Mouse (Mus musculus): Measurements from ENCODE around the gene Slc7a11. TPM values are rescaled to one million over a fixed set of nuclear protein-coding genes. Genes with fewer than 3 reads are reported as not detected.

Gene Slc7a11
- polyA plus RNA-seq, 1 experiment from 2014 or later: 0.11 TPM

DNA sequence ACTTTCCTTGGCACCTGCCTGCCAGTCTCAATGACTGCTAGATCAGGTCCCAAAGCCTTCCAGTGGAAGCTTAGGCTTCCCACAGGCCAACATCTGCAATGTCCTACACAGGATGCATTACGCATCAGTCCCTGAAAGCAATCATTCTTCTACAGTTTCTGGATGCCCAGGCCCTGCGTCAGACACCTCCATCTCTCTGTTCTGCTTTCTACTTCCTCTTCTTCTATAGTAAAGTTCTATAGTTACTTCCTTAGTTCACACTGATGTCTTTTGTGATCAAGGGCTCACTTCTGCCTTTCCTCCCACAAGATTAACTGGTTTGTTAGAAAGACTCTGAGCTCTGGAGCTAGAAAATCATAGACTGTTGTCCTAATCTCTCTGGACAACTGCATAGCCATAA lies 36.6 kb downstream of the Slc7a11 start:
- Histone ChIP-seq H3K4me2 (no peak overlapping the region), H3K4me3 (ENCODE audit: low read depth, low read length) (no peak overlapping the region), H3K9me3 (ENCODE audit: low read depth, low read length) (no peaks in the 10 kb centered on the region), H3K27me3 (ENCODE audit: insufficient read depth, low read length) (no peaks in the 10 kb centered on the region), H3K36me3 (ENCODE audit: insufficient read depth) (no peaks in the 10 kb centered on the region), H3K9ac (no peak overlapping the region), H3K27ac (ENCODE audit: low read depth) (no peak overlapping the region), H3K4me1 (ENCODE audit: insufficient read depth) (no peaks in the 10 kb centered on the region)
- ATAC-seq (ENCODE audit: insufficient read depth): no peak
- no peak for TF ChIP-seq CTCF (IDR thresholded peaks at IDR 0.05; ENCODE audit: low read depth)
- WGBS: 83% methylated on average over 2 of the region's 2 CpGs
- no peak for DNase-seq

DNA sequence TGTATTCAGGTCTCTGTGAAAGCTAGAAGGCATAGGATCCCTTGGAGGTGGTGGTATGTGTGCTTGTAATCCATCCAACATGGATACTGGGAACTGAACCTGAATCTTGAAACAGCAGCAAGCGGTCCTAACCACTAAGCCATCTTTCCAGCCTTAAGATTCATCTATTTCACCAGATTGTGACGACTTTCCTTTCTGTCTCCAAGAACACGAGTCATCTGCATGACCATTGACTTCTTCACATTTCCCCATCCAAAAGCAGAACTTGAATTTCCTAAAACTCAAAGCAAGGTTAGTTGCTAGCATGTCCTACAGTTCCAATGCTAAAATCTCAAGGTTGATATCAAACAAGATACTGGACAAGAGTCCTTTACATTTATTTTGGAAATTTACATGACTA lies 37.5 kb downstream of the Slc7a11 start:
- 67% methylated on average over 3 of the region's 3 CpGs for WGBS
- H3K9me3 ChIP-seq (ENCODE audit: low read depth, low read length): no peaks in the 10 kb centered on the region

DNA sequence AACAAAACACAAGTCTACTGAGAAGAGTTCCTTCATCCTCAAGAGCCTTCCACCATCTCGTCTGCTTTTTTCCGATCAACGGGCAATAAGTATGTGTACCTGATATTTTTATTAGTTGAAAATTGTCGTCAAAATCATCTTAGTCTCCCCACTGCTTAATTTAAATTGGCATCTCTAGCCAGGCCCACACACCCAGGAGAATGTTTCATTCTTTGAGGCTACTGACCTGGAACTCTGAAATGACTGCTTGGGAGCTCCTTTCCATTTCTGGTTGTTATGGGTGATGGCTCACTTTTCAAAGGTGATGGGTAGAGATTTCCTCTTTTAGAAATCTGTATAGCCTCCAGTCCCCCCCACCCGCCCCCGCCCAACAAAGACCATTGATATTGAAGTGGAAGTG lies 54.6 kb downstream of the Slc7a11 start:
- DNase-seq (no peak), ATAC-seq (ENCODE audit: insufficient read depth) (no peak)
- Histone ChIP-seq H3K27me3 (ENCODE audit: insufficient read depth, low read length) (no peaks in the 10 kb centered on the region), H3K36me3 (ENCODE audit: insufficient read depth) (no peaks in the 10 kb centered on the region), H3K27ac (ENCODE audit: low read depth) (no peak overlapping the region), H3K9ac (no peak overlapping the region), H3K4me3 (ENCODE audit: low read depth, low read length) (no peak overlapping the region), H3K9me3 (ENCODE audit: low read depth, low read length) (peaks cover 5% of the 10 kb centered on the region; the same call in 1 of the 2 replicates), H3K4me2 (no peak overlapping the region), H3K4me1 (ENCODE audit: insufficient read depth) (no peaks in the 10 kb centered on the region)
- no peak for TF ChIP-seq CTCF (IDR thresholded peaks at IDR 0.05; ENCODE audit: low read depth)
- WGBS: 94% methylated on average over 6 of the region's 6 CpGs

More for the DNA sequence above, 37.5 kb downstream of the Slc7a11 start:
- no peak overlapping the region for H3K4me2 ChIP-seq
- no peak for TF ChIP-seq CTCF (IDR thresholded peaks at IDR 0.05; ENCODE audit: low read depth)
- H3K4me3 ChIP-seq (ENCODE audit: low read depth, low read length): no peak overlapping the region
- H3K4me1 ChIP-seq (ENCODE audit: insufficient read depth): no peaks in the 10 kb centered on the region
- no peaks in the 10 kb centered on the region for H3K36me3 ChIP-seq (ENCODE audit: insufficient read depth)
- DNase-seq (no peak), ATAC-seq (ENCODE audit: insufficient read depth) (no peak)
- H3K27me3 ChIP-seq (ENCODE audit: insufficient read depth, low read length): no peaks in the 10 kb centered on the region
- no peak overlapping the region for H3K9ac ChIP-seq
- no peak overlapping the region for H3K27ac ChIP-seq (ENCODE audit: low read depth)

DNA sequence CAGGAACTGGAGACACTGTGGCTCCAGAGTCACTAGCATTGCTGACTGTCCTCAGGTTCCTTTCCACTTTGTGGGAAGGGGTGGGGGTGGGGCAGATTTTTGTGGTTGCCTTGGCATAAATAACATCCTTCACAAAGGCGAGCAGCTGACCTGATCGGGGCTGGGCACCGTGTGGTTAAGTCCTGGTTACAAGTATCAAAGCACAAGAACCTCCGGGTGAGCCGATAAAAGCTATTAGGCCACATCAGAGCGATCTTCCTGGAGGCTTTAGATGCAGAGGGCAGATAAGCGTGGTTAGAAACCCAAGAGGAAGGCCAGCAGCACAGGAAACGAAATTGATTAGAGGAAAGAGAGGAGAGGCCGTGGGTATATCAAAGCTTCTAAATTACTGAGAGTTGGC lies 55.1 kb downstream of the Slc7a11 start:
- Histone ChIP-seq H3K9ac (no peak overlapping the region), H3K27ac (ENCODE audit: low read depth) (no peak overlapping the region), H3K27me3 (ENCODE audit: insufficient read depth, low read length) (no peaks in the 10 kb centered on the region), H3K4me3 (ENCODE audit: low read depth, low read length) (no peak overlapping the region), H3K36me3 (ENCODE audit: insufficient read depth) (no peaks in the 10 kb centered on the region), H3K9me3 (ENCODE audit: low read depth, low read length) (peaks cover 5% of the 10 kb centered on the region; the same call in 1 of the 2 replicates), H3K4me2 (no peak overlapping the region), H3K4me1 (ENCODE audit: insufficient read depth) (no peaks in the 10 kb centered on the region)
- DNase-seq: no peak
- WGBS: 47% methylated on average over 9 of the region's 9 CpGs
- TF ChIP-seq CTCF (IDR thresholded peaks at IDR 0.05; ENCODE audit: low read depth): no peak
- ATAC-seq (ENCODE audit: insufficient read depth): no peak

DNA sequence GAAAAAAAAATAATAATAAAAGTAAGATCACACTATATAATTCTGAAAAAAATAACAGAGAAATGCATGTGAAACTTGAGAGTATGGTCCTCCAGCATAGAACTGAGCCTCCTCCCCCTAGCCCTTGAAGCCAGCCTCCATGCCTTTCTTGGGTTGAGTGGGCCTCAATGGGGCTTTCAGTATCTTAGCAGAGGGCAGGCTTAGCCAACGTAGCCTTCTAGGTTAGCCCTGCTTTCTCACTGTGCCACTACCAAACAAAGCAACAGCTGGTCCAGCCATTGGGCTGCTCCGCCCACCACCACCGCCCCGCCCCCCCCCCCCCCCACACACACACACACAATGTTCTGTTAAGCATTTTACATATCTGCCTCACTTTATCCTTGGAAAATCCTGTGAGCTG lies 56.1 kb downstream of the Slc7a11 start:
- Histone ChIP-seq H3K4me3 (ENCODE audit: low read depth, low read length) (no peak overlapping the region), H3K27ac (ENCODE audit: low read depth) (no peak overlapping the region), H3K4me1 (ENCODE audit: insufficient read depth) (no peaks in the 10 kb centered on the region), H3K36me3 (ENCODE audit: insufficient read depth) (no peaks in the 10 kb centered on the region), H3K9me3 (ENCODE audit: low read depth, low read length) (peaks cover 5% of the 10 kb centered on the region; the same call in 1 of the 2 replicates), H3K27me3 (ENCODE audit: insufficient read depth, low read length) (no peaks in the 10 kb centered on the region), H3K4me2 (no peak overlapping the region), H3K9ac (no peak overlapping the region)
- WGBS: 59% methylated on average over 4 of the region's 4 CpGs
- TF ChIP-seq CTCF (IDR thresholded peaks at IDR 0.05; ENCODE audit: low read depth): no peak
- no peak for ATAC-seq (ENCODE audit: insufficient read depth)
- no peak for DNase-seq

DNA sequence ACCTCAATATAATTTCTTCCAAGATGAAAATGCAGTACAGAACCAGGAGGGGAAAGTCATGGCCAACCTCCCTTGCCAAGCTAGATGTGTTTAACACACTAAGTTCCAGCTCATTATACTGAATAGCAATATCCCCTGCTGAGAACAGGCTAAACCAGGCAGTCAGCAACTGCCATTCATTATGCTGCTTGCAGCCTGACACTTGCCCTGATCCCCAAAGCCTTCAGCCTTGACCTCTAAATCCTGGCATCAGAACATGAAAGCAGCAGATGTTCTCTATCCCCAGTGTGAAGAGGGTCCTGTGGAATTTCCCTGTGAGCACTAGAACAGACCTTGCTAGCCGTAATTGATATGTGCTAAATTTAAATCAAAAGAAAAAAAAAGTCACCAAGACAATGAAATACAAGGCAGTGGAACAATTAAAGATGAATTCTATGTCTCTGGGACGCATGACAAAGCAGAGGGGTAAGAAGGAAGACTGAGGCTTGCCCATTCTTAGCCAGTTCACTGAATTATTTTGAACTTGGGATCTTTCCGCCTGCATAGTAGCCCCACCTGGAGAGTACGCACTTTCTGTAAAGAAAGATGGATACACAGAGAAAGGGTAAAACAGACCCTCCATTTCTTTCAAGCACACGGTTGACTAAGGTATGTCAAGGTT lies 56.7 kb downstream of the Slc7a11 start:
- peaks cover 5% of the 10 kb centered on the region; the same call in 1 of the 2 replicates for H3K9me3 ChIP-seq (ENCODE audit: low read depth, low read length)
- no peaks in the 10 kb centered on the region for H3K27me3 ChIP-seq (ENCODE audit: insufficient read depth, low read length)
- ATAC-seq (ENCODE audit: insufficient read depth) (no peak), DNase-seq (no peak)
- no peak overlapping the region for H3K27ac ChIP-seq (ENCODE audit: low read depth)
- H3K4me2 ChIP-seq: no peak overlapping the region
- WGBS: 74% methylated on average over 5 of the region's 5 CpGs
- H3K4me3 ChIP-seq (ENCODE audit: low read depth, low read length): no peak overlapping the region
- no peaks in the 10 kb centered on the region for H3K36me3 ChIP-seq (ENCODE audit: insufficient read depth)
- no peak for TF ChIP-seq CTCF (IDR thresholded peaks at IDR 0.05; ENCODE audit: low read depth)
- H3K9ac ChIP-seq: no peak overlapping the region
- H3K4me1 ChIP-seq (ENCODE audit: insufficient read depth): no peaks in the 10 kb centered on the region

DNA sequence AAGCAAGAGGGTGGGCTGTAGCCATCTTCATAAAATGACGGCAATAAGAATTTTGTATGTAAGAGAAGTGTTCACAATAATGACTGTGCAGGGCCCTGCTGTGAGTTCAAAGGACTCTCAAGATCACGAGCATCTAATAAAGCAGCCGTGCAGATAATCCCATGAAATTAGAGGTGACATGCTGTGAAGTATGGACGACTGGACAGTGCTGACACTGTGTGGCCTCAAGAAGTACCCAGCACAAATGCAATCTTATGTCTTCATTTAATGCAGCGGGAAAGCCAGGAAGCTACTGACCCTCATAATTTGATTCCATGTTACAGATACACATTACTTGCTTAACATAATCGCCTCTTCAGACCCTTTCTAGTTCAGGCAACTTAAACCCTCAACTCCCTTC lies 57.3 kb downstream of the Slc7a11 start:
- Histone ChIP-seq H3K36me3 (ENCODE audit: insufficient read depth) (no peaks in the 10 kb centered on the region), H3K4me1 (ENCODE audit: insufficient read depth) (no peaks in the 10 kb centered on the region), H3K27ac (ENCODE audit: low read depth) (no peak overlapping the region), H3K4me2 (no peak overlapping the region), H3K9ac (no peak overlapping the region), H3K4me3 (ENCODE audit: low read depth, low read length) (no peak overlapping the region), H3K9me3 (ENCODE audit: low read depth, low read length) (peaks cover 5% of the 10 kb centered on the region; the same call in 1 of the 2 replicates), H3K27me3 (ENCODE audit: insufficient read depth, low read length) (no peaks in the 10 kb centered on the region)
- DNase-seq: no peak
- ATAC-seq (ENCODE audit: insufficient read depth): no peak
- TF ChIP-seq CTCF (IDR thresholded peaks at IDR 0.05; ENCODE audit: low read depth): no peak
- WGBS: 69% methylated on average over 6 of the region's 6 CpGs
